Mouse (Mus musculus): Measurements from ENCODE around the gene Slc8a3.

The Slc8a3 gene

DNA sequence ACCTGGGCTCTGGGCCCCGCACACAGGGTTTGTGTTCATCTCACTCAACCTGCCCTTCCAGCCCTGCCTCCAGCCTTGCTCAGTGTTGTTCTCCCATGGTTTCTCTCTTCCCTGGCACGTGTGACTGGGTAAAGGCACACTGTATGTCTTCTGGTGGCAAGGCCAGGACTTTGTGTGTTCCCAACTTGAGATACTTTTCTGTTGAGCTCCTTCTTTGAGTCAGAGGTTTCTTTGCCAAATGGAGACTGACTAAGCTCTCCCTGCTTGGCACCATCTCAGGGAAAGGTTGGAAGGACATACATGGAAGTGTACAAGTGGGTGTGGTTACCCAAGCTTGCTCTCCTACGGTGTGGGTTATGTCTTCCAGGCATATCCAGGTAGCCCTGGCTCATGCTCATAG is 169.8 kb downstream of the Slc8a3 start:
- ChIA-PET CTCF (interaction anchor here in 1 of 4 experiments (1.8 kb wide), 1 partner anchor 19 kb away, joined by 4 read pairs; no protein-coding TSS in a partner anchor), POLR2A (interaction anchor here in 1 of 4 experiments (1.0 to 1.1 kb wide), 2 partner anchors 12 to 16 kb away, joined by 3 read pairs; no protein-coding TSS in a partner anchor)

GRCm38 (mm10) chr12:81161282-81161681 is 171.7 kb downstream of the Slc8a3 start:
- CTCF ChIA-PET, result interaction anchor here in 2 of 4 experiments (0.8 to 1.4 kb wide), 6 partner anchors 9 to 143 kb away, joined by 3 to 4 read pairs (median 4); no protein-coding TSS in a partner anchor
- POLR2A ChIA-PET, result interaction anchor here in 1 of 4 experiments (1.7 kb wide), 1 partner anchor 9 kb away, joined by 4 read pairs; no protein-coding TSS in a partner anchor

- POLR2A ChIA-PET, result interaction anchor here in 2 of 4 experiments (0.5 to 1.7 kb wide), 3 partner anchors 9 to 1215 kb away, joined by 3 to 10 read pairs (median 4); no protein-coding TSS in a partner anchor
- CTCF ChIA-PET, result interaction anchor here in 3 of 4 experiments (0.6 to 1.4 kb wide), 9 partner anchors 9 to 142 kb away, joined by 3 to 5 read pairs (median 4); no protein-coding TSS in a partner anchor
Observed at GRCm38 (mm10) chr12:81160831-81161230, 172.1 kb downstream of the Slc8a3 start.

GRCm38 (mm10) chr12:81160425-81160824 is 172.6 kb downstream of the Slc8a3 start:
- POLR2A ChIA-PET, result interaction anchor here in 2 of 4 experiments (0.5 to 1.7 kb wide), 3 partner anchors 9 to 1215 kb away, joined by 3 to 10 read pairs (median 4); no protein-coding TSS in a partner anchor
- CTCF ChIA-PET, result interaction anchor here in 3 of 4 experiments (0.6 to 1.4 kb wide), 11 partner anchors 8 to 142 kb away, joined by 3 to 5 read pairs (median 4); no protein-coding TSS in a partner anchor

- ChIA-PET CTCF (interaction anchor here (0.6 to 1.4 kb wide), 8 partner anchors 9 to 316 kb away, joined by 3 to 9 read pairs (median 3); no protein-coding TSS in a partner anchor), POLR2A (interaction anchor here in 1 of 4 experiments (0.9 to 1.7 kb wide), 2 partner anchors 8 to 125 kb away, joined by 4 to 10 read pairs; no protein-coding TSS in a partner anchor)
Observed at GRCm38 (mm10) chr12:81159947-81160346, 173.0 kb downstream of the Slc8a3 start.

- POLR2A ChIA-PET, result interaction anchor here in 1 of 4 experiments (1.1 kb wide), 1 partner anchor 12 kb away, joined by 3 read pairs; no protein-coding TSS in a partner anchor
Observed at GRCm38 (mm10) chr12:81156841-81157240, 176.1 kb downstream of the Slc8a3 start.

GRCm38 (mm10) chr12:81155675-81156074 is 177.3 kb downstream of the Slc8a3 start:
- ChIA-PET POLR2A (no interaction called here), CTCF (no interaction called here)

More at GRCm38 (mm10) chr12:81156841-81157240, 176.1 kb downstream of the Slc8a3 start:
- CTCF ChIA-PET, result no interaction called here

- POLR2A ChIA-PET, result interaction anchor here in 2 of 4 experiments (1.0 to 1.2 kb wide), 2 partner anchors 9 to 15 kb away, joined by 3 to 4 read pairs; no protein-coding TSS in a partner anchor
- CTCF ChIA-PET, result interaction anchor here in 1 of 4 experiments (1.4 kb wide), 1 partner anchor 9 kb away, joined by 4 read pairs; no protein-coding TSS in a partner anchor
Observed at GRCm38 (mm10) chr12:81152082-81152481, 180.9 kb downstream of the Slc8a3 start.

DNA sequence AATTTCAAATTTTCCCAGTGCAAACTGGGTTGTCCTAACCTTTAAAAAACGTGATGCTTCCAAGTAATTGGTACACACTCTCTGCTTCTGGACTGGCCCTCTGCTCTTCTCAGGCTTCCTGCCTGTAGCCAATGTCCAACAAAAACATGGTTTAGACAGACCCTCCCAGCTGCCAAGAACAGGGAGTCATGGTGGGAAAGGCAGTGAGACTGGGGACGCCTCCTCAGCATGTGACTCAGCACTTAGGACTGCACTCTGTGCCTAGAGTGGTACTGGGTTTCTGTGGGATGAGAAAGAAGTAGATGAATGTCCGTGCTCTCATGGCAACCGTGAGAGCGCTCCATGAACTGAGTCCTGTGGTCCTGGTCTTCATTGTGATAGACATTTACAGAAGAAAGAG is 182.1 kb downstream of the Slc8a3 start:
- ChIA-PET POLR2A (no interaction called here), CTCF (interaction anchor here in 1 of 4 experiments (1.1 kb wide), 1 partner anchor 10 kb away, joined by 3 read pairs; no protein-coding TSS in a partner anchor)

GRCm38 (mm10) chr12:81147956-81148355 is 185.0 kb downstream of the Slc8a3 start:
- ChIA-PET POLR2A (no interaction called here), CTCF (no interaction called here)

Measured in embryonic stem cell, embryonic (primary cell).